Mouse (Mus musculus) left cerebral cortex, adult 2 months (tissue): ENCODE measurements around the gene Cnbd2. TPM values are rescaled to one million over a fixed set of nuclear protein-coding genes. Genes with fewer than 3 reads are reported as not detected.
"Not testable (repeated sequence)": the region's sequence is repeated elsewhere in the genome, so short reads cannot be mapped to it uniquely, and the experiment has no call there.

ENCODE experiments used
- DNase-seq, 2 experiments: peaks; one replicate each; pipeline ENCODE4 v3.0.0; 2021 to 2022; ENCODE audit warnings: low spot score in 2 of 2, mixed read lengths in 1 of 2; ENCODE audit errors: extremely low spot score in 1 of 2
- H3K27ac ChIP-seq: fragments of 200-600 bp; 2 replicates; pipeline ENCODE4 v1.8.1; 2022
- H3K4me3 ChIP-seq: fragments of 200-600 bp; 2 replicates; pipeline ENCODE4 v1.8.1; 2022
- CTCF ChIP-seq: fragments of 200-600 bp; IDR thresholded peaks from 2 replicates; pipeline ENCODE4 v1.8.1; 2022; ENCODE audit warnings: antibody characterized with exemption, mild to moderate bottlenecking, moderate library complexity
- intact Hi-C: fragments of 180-260 bp; cut with DNase I; formaldehyde crosslinking; loops from one replicate; pipeline ENCODE4 v1.15.1; 2025
- total RNA-seq, 2 experiments: library from RNA; stranded (reverse); gene quantifications; 2 replicates each; pipeline ENCODE4 v1.2.3; 2021

The Cnbd2 gene
- total RNA-seq, 2 experiments from 2014 or later = 6.9 to 7.3 TPM

- intact Hi-C loops = no loop called here
- Histone ChIP-seq H3K4me3 (no peak overlapping the region), H3K27ac (no peak overlapping the region)
- DNase-seq = no peak
- no peak for TF ChIP-seq CTCF
Measured at GRCm38 (mm10) chr2:156396096-156396495, 84.0 kb downstream of the Cnbd2 start.

- H3K4me3 ChIP-seq = no peak overlapping the region
- H3K27ac ChIP-seq = no peak overlapping the region
- DNase-seq = no peak
- intact Hi-C loops = no loop called here
- TF ChIP-seq CTCF = no peak
Measured at GRCm38 (mm10) chr2:156397988-156398387, 85.9 kb downstream of the Cnbd2 start.

- no peak overlapping the region for H3K4me3 ChIP-seq
- H3K27ac ChIP-seq = no peak overlapping the region
- intact Hi-C loops = no loop called here
- TF ChIP-seq CTCF = no peak
- DNase-seq = no peak
Measured at GRCm38 (mm10) chr2:156399485-156399884, 87.4 kb downstream of the Cnbd2 start.

GRCm38 (mm10) chr2:156401331-156401730 lies 89.2 kb downstream of the Cnbd2 start:
- Histone ChIP-seq H3K4me3 (no peak overlapping the region), H3K27ac (no peak overlapping the region)
- intact Hi-C loops = no loop called here
- DNase-seq = peak; percentile 35 to 70
- no peak for TF ChIP-seq CTCF

GRCm38 (mm10) chr2:156402036-156402435 lies 89.9 kb downstream of the Cnbd2 start:
- intact Hi-C loops = no loop called here
- H3K27ac ChIP-seq = no peak overlapping the region
- no peak for DNase-seq
- H3K4me3 ChIP-seq = no peak overlapping the region
- TF ChIP-seq CTCF = no peak

- Histone ChIP-seq H3K4me3 (no peak overlapping the region), H3K27ac (no peak overlapping the region)
- no peak for TF ChIP-seq CTCF
- intact Hi-C loops = no loop called here
- no peak for DNase-seq
Measured at GRCm38 (mm10) chr2:156406987-156407386, 94.9 kb downstream of the Cnbd2 start.

GRCm38 (mm10) chr2:156408168-156408567 lies 96.1 kb downstream of the Cnbd2 start:
- peak in 1 of 2 experiments; percentile 70 for DNase-seq
- H3K27ac ChIP-seq = no peak overlapping the region
- intact Hi-C loops = no loop called here

GRCm38 (mm10) chr2:156411348-156411747 lies 99.2 kb downstream of the Cnbd2 start:
- DNase-seq, H3K4me3 ChIP-seq, H3K27ac ChIP-seq, intact Hi-C loops: not testable (repeated sequence)
- peak; percentile 5 for TF ChIP-seq CTCF

More at GRCm38 (mm10) chr2:156408168-156408567, 96.1 kb downstream of the Cnbd2 start:
- no peak overlapping the region for H3K4me3 ChIP-seq
- TF ChIP-seq CTCF = no peak

GRCm38 (mm10) chr2:156414996-156415395 lies 102.9 kb downstream of the Cnbd2 start:
- intact Hi-C loops = no loop called here
- no peak overlapping the region for H3K4me3 ChIP-seq
- no peak overlapping the region for H3K27ac ChIP-seq
- DNase-seq = no peak
- no peak for TF ChIP-seq CTCF

GRCm38 (mm10) chr2:156415674-156416073 lies 103.6 kb downstream of the Cnbd2 start:
- intact Hi-C loops = no loop called here

GRCm38 (mm10) chr2:156417194-156417593 lies 105.1 kb downstream of the Cnbd2 start:
- Histone ChIP-seq H3K27ac (no peak overlapping the region), H3K4me3 (no peak overlapping the region)
- intact Hi-C loops = no loop called here
- no peak for DNase-seq
- TF ChIP-seq CTCF = no peak

More at GRCm38 (mm10) chr2:156415674-156416073, 103.6 kb downstream of the Cnbd2 start:
- no peak overlapping the region for H3K4me3 ChIP-seq
- no peak for DNase-seq
- no peak for TF ChIP-seq CTCF
- H3K27ac ChIP-seq = no peak overlapping the region

- no peak overlapping the region for H3K27ac ChIP-seq
- TF ChIP-seq CTCF = no peak
- intact Hi-C loops = no loop called here
- DNase-seq = no peak
- no peak overlapping the region for H3K4me3 ChIP-seq
Measured at GRCm38 (mm10) chr2:156418467-156418866, 106.4 kb downstream of the Cnbd2 start.

- TF ChIP-seq CTCF = no peak
- Histone ChIP-seq H3K27ac (peak overlapping the region; percentile 74), H3K4me3 (peak overlapping the region; percentile 80)
- no peak for DNase-seq
- intact Hi-C loops = no loop called here
Measured at GRCm38 (mm10) chr2:156420327-156420693, 108.2 kb downstream of the Cnbd2 start.
